Mouse (Mus musculus) stomach, postnatal 0 days (tissue): ENCODE data around the gene Sipa1l1. TPM values are rescaled to one million over a fixed set of nuclear protein-coding genes. Genes with fewer than 3 reads are reported as not detected.

Experiments
- ATAC-seq: fragments of 200-750 bp; cut with Nextera tagmentation; 2 replicates; pipeline ENCODE4 v1.8.0; 2017; ENCODE audit not compliant: low FRiP score, low TSS enrichment
- DNase-seq: peaks from one replicate; pipeline ENCODE4 v3.0.0-alpha.2; 2016; ENCODE audit warnings: low spot score
- H3K27ac ChIP-seq: fragments of 300-500 bp; sonication (generic); replicated peaks from 2 replicates; pipeline ENCODE4 v1.5.1; 2014; ENCODE audit warnings: mild to moderate bottlenecking, control low read depth
- H3K27me3 ChIP-seq: fragments of 300-500 bp; sonication (generic); 2 replicates; pipeline ENCODE4 v1.6.1; 2014; ENCODE audit warnings: low read length; ENCODE audit not compliant: control insufficient read depth, insufficient read depth
- H3K36me3 ChIP-seq: fragments of 300-500 bp; sonication (generic); 2 replicates; pipeline ENCODE4 v1.6.1; 2014; ENCODE audit warnings: low read length, mixed read lengths; ENCODE audit not compliant: control insufficient read depth, insufficient read depth
- H3K4me1 ChIP-seq: fragments of 300-500 bp; sonication (generic); replicated peaks from 2 replicates; pipeline ENCODE4 v1.6.1; 2014; ENCODE audit warnings: antibody characterized with exemption; ENCODE audit not compliant: control insufficient read depth, insufficient read depth
- H3K4me2 ChIP-seq: fragments of 300-500 bp; sonication (generic); replicated peaks from 2 replicates; pipeline ENCODE4 v1.6.1; 2014; ENCODE audit warnings: low read depth, mild to moderate bottlenecking, control low read depth, moderate library complexity
- H3K4me3 ChIP-seq: fragments of 300-500 bp; sonication (generic); 2 replicates; pipeline ENCODE4 v1.5.1; 2014; ENCODE audit warnings: low read depth, low read length, control low read depth
- H3K9ac ChIP-seq: fragments of 300-500 bp; sonication (generic); 2 replicates; pipeline ENCODE4 v1.6.1; 2014; ENCODE audit warnings: mild to moderate bottlenecking, low read length, control low read depth, mixed read lengths
- H3K9me3 ChIP-seq: fragments of 300-500 bp; sonication (generic); 2 replicates; pipeline ENCODE4 v1.6.1; 2016; ENCODE audit warnings: low read length; ENCODE audit not compliant: control insufficient read depth
- CTCF ChIP-seq: IDR thresholded peaks from 2 replicates; pipeline ENCODE4 v1.5.1; 2016; ENCODE audit warnings: antibody characterized with exemption, low read depth, mild to moderate bottlenecking, moderate library complexity
- EP300 ChIP-seq: optimal IDR thresholded peaks from 2 replicates; pipeline ENCODE3; 2016; ENCODE audit warnings: antibody characterized with exemption
- WGBS: fragments of 180-500 bp; shearing (Covaris S2); extraction: QIAGEN DNeasy Blood & Tissue Kit; methylation state at CpG from one replicate; pipeline ENCODE4 v1.1.7; 2014; 5-methylcytosine and 5-hydroxymethylcytosine counted together
- polyA plus RNA-seq: library from polyadenylated mRNA; unstranded; fragments of >200 nt; fragmentation: Nextera tagmentation; extraction: Ambion mirVana; gene quantifications from 2 replicates; pipeline ENCODE4 v1.2.1, GENCODE M21; 2015

Gene Sipa1l1
- polyA plus RNA-seq, 1 experiment from 2014 or later, result 9.2 TPM

DNA sequence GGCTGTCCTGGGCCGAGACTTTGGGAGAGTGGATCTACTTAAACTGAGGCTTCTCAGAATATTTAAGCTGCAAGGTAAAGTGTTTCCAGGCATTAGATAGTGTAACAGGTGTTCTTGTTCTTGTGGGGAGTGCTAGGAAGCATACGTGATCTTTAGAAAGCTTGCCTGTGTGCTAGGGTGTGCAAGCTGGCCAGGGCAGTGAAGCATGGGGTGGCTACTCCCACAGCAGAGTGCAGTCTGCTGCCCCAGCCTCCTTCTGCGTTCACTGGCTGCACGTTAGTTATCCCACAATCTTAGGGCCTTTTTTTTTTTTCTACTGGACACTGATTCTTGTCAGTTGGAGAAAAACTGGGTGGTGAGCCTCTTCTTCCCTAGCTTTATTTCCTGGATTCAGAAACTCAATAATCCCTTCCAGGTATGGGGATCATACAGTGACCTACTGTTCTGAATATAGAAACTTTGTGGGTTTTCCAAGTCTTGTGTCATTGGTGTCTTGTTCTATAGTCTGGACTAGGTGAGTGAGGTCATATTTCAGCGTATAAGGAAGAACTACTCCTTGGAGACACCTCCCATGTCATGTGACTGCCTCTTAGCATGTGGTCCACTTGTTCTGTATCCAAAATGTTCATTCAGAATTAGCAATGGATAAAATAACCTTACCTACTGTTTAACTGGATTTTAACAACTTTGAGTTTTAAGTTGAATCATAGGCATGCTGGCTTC, 51.4 kb downstream of the Sipa1l1 start:
- Histone ChIP-seq H3K9me3 (no peaks in the 10 kb centered on the region), H3K36me3 (no peaks in the 10 kb centered on the region), H3K4me2 (no peak overlapping the region), H3K27me3 (no peaks in the 10 kb centered on the region), H3K27ac (no peak overlapping the region), H3K4me3 (no peak overlapping the region), H3K4me1 (no peaks in the 10 kb centered on the region), H3K9ac (no peak overlapping the region)
- no peak for DNase-seq
- peak; percentile 73 for ATAC-seq
- TF ChIP-seq CTCF (no peak), EP300 (no peak)
- WGBS, result 80% methylated on average over 5 of the region's 5 CpGs

DNA sequence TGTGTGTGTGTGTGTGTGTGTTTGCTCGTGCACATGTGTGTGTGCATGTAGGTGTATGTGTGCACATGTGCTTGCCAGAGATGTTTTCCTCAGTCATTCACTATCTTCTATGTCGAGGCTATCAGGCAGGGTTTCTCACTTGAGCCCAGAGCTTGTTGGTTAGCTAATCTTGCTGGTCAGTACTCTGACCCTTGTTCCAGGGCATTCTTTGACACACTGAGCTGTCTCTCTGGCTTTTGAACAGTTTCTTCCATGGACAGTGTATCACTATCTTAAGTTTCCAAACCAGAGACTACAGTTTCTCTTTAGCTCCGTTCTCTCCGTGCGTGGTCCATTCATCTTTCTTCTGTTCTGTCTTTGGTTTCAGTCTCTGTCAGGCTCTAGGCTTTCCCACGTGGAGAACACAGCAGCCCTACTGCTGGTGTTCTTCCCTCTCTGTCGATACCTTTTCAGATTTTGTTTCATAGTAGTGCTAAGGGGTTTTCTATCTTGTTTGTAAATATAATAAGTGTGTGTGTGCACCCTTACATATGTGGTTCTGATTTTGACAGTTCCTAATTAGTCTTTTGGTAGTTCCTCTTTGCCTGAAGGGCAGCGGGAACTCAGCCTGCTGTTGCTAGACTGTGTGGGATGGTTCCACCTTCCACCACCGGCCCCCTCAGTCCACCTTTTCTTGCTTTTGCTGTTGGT, 54.2 kb downstream of the Sipa1l1 start:
- Histone ChIP-seq H3K27ac (no peak overlapping the region), H3K9me3 (no peaks in the 10 kb centered on the region), H3K4me2 (no peak overlapping the region), H3K4me3 (no peak overlapping the region), H3K27me3 (no peaks in the 10 kb centered on the region), H3K36me3 (no peaks in the 10 kb centered on the region), H3K4me1 (no peaks in the 10 kb centered on the region; the same call in 1 of the 2 replicates), H3K9ac (no peak overlapping the region)
- DNase-seq (no peak), ATAC-seq (no peak)
- WGBS, result 58% methylated on average over 9 of the region's 9 CpGs
- no peak for TF ChIP-seq EP300
- no peak for TF ChIP-seq CTCF

DNA sequence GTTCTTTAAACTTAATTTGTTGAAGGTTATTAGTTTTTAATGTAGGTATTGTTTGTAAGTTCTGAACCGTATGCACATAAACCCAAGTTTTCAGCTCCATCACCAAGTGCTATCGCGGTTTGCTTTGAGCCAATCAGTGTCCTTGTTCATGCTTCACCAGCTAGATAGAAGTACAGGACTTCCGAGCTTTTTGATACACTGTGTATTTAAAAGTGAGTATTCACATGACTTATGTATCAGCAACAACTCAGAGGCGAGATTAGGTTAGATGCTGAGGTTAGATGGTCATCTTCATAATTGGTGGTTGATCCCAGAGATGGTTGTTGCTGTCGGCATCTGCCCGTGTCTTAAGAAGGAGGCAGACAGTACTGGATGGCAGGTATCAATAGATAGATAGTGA, 55.7 kb downstream of the Sipa1l1 start:
- Histone ChIP-seq H3K4me1 (no peaks in the 10 kb centered on the region; the same call in 1 of the 2 replicates), H3K27me3 (no peaks in the 10 kb centered on the region), H3K36me3 (no peaks in the 10 kb centered on the region), H3K4me3 (no peak overlapping the region), H3K4me2 (no peak overlapping the region), H3K9ac (no peak overlapping the region), H3K27ac (no peak overlapping the region), H3K9me3 (no peaks in the 10 kb centered on the region)
- DNase-seq, result no peak
- WGBS, result 94% methylated on average over 7 of the region's 7 CpGs
- ATAC-seq, result no peak
- TF ChIP-seq CTCF (no peak), EP300 (no peak)

DNA sequence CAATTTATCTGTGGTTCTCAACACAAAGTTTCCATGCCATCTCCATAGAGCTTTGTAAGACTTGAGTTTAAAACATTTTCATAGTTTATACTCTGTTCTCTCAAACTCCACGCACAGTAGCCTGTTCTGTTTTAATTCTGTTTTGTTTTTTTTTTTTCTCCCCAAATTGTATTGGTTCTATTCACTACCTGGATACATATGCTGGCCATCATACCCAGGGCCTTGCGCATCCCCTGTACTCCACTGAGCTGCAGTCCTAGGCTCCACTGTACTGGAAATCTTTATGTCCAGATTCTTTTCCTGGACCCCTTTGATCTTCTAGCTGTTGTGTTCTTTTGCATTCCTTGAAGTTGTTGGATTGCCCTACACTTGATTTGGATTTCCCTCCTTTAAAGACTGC, 56.2 kb downstream of the Sipa1l1 start:
- no peak overlapping the region for H3K4me2 ChIP-seq
- no peaks in the 10 kb centered on the region for H3K27me3 ChIP-seq
- no peaks in the 10 kb centered on the region for H3K9me3 ChIP-seq
- no peaks in the 10 kb centered on the region for H3K36me3 ChIP-seq
- ATAC-seq (no peak), DNase-seq (no peak)
- no peak overlapping the region for H3K9ac ChIP-seq
- 85% methylated on average over 2 of the region's 2 CpGs for WGBS
- TF ChIP-seq CTCF, result no peak
- TF ChIP-seq EP300, result no peak
- no peak overlapping the region for H3K27ac ChIP-seq
- no peak overlapping the region for H3K4me3 ChIP-seq
- H3K4me1 ChIP-seq, result no peaks in the 10 kb centered on the region; the same call in 1 of the 2 replicates

DNA sequence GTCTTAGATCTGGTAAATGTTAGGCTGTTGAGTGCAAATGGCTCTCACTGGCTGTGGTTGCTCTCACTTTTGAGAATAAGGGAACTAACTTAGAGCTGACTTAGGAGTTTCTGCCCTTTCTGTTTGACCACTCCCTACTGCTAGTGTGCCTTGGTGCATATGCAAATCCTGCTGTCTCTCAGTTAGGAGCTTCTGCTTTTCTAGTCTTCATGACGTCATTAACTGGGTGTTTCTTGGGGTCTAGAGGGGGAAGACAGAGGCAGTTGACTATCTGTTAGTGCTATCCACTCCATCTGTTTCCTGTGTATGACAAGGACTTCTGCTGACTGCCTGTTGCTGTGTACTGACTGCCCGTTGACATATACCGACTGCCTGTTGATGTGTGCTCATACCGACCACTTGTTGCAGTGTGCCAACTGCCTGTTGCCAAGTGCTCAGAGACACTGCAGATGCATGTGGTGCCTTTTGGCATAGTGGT, 56.7 kb downstream of the Sipa1l1 start:
- ATAC-seq (peak; percentile 53), DNase-seq (no peak)
- no peak overlapping the region for H3K9ac ChIP-seq
- H3K4me3 ChIP-seq, result no peak overlapping the region
- H3K4me1 ChIP-seq, result no peaks in the 10 kb centered on the region; the same call in 1 of the 2 replicates
- 42% methylated on average over 4 of the region's 4 CpGs for WGBS
- TF ChIP-seq EP300 (no peak), CTCF (no peak)
- no peak overlapping the region for H3K4me2 ChIP-seq
- no peaks in the 10 kb centered on the region for H3K9me3 ChIP-seq
- H3K27ac ChIP-seq, result no peak overlapping the region
- no peaks in the 10 kb centered on the region for H3K36me3 ChIP-seq
- no peaks in the 10 kb centered on the region for H3K27me3 ChIP-seq
